Mouse (Mus musculus): ENCODE data around the gene C030005K15Rik.

DNA sequence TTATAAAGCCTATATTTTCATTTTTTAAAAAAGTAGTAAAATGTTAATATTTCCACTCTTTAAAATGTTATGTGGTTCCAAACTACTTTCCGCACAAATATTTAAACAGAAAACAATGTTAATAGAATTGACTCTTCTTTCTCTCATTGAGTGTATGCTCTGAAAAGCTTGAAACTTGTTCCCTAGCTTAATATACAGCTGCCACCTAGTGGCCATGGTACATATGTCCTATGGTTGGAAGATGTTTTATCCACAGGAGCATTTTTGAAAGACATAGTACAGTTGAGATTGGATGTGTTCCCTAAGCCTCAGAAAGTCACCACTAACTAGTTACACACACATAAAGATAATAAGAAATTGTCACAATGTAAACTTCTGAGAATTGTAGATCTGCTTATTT lies 22.0 kb downstream of the C030005K15Rik start:
- TF ChIP-seq EP300 (IDR thresholded peaks at IDR 0.05; ENCODE audit: insufficient read depth, low read depth, low read length) (no peak), POLR2A (IDR thresholded peaks at IDR 0.05; ENCODE audit: insufficient read depth, low read length) (no peak), CTCF (IDR thresholded peaks at IDR 0.05; ENCODE audit: low read depth, low read length) (no peak)

Measured in ES-Bruce4 (cell line).